Mouse (Mus musculus): Measurements from ENCODE around the gene Rlbp1.

Gene Rlbp1

DNA sequence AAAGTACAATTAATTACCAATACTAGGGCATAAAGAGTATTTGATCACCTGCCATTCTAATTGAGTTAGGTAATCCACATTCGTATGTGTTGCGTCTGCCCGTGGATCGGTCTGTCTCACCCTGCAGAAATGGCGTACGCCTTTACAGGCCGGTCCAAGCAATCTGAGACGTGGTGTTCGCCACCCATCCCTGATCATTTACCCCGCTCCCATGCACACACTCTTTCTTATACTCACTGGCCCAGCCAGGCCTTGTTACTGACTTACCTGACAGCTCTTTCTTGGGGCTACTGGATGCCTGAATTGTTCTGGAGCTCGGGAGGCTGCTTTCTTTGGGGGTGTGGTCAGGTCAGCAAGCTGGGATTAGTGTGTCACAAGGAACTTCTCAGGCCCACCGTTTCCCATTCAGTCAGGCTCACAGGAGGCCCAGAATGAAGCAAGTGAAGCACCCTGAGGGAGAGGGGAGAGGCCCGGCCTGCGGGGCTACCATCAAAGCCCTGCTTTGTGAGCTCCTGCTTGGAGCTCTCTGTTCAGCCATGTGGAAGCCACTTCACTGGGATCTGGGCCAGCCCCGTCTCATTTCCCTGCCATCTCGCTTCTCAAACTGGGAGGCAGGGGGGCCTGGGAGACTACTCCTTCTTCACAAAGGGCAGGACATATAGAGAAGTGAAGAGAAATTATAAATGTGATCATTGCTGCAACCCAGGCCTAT is at the start of gene Rlbp1:
Gene Rlbp1, minus strand, starts transcription at position 627 of the 712 bp plus-strand sequence.
- DNase-seq, result no peak

- no peak for DNase-seq
Observed at GRCm38 (mm10) chr7:79428243-79428642, 41.4 kb upstream of the Rlbp1 start.

DNA sequence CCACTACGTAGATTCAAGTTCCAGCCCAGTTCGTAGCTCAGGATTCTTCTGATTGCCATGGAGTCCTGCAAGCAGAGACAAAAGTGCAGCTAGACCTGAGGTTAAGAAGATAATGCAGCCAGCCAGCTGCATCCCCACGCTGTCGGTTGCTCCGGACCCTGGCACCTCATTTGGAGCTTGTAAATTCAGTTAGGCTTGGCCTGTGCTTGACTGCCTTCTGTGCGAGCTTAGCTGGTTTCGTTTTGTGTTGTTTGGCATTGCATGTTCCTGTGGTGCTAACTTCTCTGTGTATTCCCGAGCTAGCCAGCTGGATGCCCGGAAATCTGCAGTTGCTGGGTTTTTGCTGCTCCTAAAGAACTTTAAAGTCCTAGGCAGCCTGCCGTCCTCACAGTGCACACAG is 39.0 kb upstream of the Rlbp1 start:
- no peak for DNase-seq

- DNase-seq, result no peak
Observed at GRCm38 (mm10) chr7:79422876-79423275, 36.0 kb upstream of the Rlbp1 start.

DNA sequence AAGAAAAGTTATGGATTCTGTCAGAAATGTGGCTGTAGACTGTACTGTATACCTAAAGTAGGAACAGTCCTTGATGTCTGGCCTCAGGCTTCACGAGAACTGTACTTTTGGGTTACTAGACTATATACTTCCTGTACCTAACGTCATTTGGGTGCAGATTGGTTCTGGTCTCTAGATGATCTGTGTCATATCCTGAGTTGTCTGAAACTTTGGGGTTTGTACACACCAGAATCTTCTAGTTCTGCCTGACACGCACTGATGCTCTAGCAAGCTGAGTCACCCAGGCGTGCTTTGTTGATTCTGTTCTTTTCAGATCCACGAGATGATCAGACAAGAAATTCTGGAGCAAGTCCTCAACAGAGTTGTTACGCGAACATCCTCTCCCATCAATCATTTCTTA is 33.1 kb upstream of the Rlbp1 start:
- DNase-seq, result no peak

- no peak for DNase-seq
Observed at GRCm38 (mm10) chr7:79414449-79415375, 27.9 kb upstream of the Rlbp1 start.

GRCm38 (mm10) chr7:79400296-79400695 is 13.4 kb upstream of the Rlbp1 start:
- DNase-seq, result no peak

- DNase-seq, result no peak
Observed at GRCm38 (mm10) chr7:79398971-79399370, 12.1 kb upstream of the Rlbp1 start.

- no peak for DNase-seq
Observed at GRCm38 (mm10) chr7:79398426-79398825, 11.6 kb upstream of the Rlbp1 start.

GRCm38 (mm10) chr7:79397446-79397963 is 10.7 kb upstream of the Rlbp1 start:
- DNase-seq, result no peak

GRCm38 (mm10) chr7:79395186-79395585 is 8.3 kb upstream of the Rlbp1 start:
- no peak for DNase-seq

- DNase-seq, result no peak
Observed at GRCm38 (mm10) chr7:79394666-79395065, 7.8 kb upstream of the Rlbp1 start.

DNA sequence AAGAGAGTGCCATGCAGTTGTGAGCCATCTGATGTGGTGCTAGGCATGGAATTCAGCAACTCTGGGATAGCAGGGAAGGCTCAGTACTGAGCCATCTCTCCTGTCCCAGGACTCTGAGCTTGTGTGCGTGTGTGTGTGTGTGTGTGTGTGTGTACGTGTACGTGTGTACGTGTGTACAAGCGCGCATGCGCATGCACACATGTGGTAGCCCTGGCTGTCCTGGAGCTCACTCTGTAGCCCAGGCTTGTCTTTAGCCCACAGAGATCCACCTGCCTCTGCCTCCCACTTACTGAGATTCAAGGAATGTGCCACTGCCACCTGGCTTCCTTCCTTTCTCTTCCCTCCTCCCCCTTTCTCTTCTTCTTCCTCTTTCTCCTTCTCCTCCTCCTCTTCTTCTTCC is 7.1 kb upstream of the Rlbp1 start:
- DNase-seq, result no peak

DNA sequence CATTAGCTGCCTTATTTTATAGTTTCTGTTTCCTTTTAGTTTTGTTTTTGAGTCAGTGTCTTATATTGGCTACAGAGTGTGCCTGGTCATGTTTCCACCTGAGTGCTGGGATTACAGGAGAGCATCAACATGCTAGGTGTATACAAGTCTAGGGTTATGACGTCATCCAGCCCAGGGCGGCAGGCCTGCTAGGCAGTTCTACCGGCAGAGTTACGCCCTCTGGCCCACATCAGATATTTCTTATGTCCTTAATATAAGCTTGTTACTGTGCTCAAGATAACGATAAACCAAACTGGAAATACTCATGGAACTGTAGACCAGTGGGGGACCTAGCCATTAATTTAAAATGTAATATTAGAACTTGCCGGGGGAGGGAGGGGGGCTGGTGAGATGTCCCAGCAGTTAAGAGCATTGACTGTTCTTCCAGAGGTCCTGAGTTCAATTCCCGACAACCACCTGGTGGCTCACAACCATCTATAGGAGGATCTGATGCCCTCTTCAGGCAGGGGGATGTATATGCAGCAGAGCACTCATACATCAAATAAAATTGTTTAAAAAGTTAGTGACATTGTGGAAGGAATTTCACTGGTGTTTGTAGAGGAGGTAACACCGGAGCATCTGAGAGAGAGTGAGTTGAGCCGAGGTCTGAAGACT is 6.1 kb upstream of the Rlbp1 start:
- DNase-seq, result no peak

- peak; percentile 92 to 94 for DNase-seq
Observed at GRCm38 (mm10) chr7:79391883-79392649, 5.2 kb upstream of the Rlbp1 start, which contains the start of gene Fanci. Fanci (plus strand) TSS chr7:79391929.

DNA sequence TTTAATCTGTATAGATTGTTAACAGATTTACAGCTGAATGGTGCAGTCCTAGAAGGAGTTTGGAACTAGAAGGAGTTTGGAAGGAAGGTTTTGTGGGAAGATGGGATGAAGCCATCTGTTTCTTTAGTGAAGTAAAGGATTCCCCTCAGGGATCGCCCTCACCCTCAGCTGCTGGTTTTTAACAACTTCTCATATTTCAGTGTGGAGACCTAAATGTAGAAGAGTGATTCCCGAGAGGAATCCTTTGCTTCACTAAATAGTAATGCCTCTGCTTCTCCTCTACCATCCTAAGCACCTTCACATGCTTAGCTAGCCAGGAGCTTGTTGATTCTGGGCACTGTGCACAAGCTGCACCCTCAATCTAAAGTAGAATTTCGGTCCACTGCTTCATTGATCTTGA is 4.6 kb upstream of the Rlbp1 start:
- no peak for DNase-seq

- no peak for DNase-seq
Observed at GRCm38 (mm10) chr7:79390141-79390708, 3.4 kb upstream of the Rlbp1 start.

DNA sequence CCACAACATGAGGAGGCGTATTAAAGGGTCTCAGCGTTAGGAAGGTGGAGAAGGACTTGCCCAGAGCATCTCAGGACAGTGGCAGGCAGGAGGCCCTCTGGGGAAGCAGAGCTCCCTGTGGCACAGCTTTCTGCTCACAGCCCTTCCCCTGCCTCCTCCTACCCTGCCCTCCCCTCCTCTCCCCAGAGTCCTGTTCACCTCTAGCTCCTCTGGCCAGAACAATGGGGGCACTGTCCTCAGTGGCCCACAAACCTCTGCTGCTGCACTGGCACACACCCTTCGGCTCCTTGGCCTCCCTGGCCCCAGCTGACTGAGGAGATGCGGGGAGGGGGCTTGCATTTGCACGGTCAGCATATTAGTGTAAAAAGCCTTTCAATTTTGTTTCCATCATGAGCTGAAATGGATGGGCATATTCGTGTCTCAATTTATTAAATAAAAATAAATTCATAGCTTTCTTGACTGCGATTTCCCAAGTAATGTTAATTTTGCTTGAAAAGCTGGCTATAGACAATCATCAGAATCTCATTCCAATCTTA is 1.9 kb upstream of the Rlbp1 start:
- no peak for DNase-seq

GRCm38 (mm10) chr7:79387991-79388390 is 1.1 kb upstream of the Rlbp1 start:
- no peak for DNase-seq

DNA sequence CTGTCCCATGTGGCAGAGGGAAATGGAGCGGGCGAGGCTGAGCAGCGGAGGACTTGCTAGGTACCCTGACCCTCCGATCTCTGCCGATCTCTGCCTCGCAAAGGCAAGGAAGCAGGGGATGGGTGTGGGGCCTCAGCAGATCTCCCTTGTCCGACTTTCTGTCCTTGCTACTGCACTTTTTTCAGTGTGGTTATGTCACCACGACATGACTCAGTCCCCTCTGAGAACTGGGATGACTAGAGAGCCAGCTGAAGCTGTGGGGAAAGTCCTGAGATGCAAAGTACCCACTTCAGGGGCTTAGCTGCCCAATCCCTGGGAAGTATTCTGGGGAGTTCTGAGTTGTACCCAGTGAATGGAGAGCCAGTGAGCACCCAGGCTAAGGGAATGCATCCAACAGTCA is 292 bp upstream of the Rlbp1 start:
- DNase-seq, result no peak

DNA sequence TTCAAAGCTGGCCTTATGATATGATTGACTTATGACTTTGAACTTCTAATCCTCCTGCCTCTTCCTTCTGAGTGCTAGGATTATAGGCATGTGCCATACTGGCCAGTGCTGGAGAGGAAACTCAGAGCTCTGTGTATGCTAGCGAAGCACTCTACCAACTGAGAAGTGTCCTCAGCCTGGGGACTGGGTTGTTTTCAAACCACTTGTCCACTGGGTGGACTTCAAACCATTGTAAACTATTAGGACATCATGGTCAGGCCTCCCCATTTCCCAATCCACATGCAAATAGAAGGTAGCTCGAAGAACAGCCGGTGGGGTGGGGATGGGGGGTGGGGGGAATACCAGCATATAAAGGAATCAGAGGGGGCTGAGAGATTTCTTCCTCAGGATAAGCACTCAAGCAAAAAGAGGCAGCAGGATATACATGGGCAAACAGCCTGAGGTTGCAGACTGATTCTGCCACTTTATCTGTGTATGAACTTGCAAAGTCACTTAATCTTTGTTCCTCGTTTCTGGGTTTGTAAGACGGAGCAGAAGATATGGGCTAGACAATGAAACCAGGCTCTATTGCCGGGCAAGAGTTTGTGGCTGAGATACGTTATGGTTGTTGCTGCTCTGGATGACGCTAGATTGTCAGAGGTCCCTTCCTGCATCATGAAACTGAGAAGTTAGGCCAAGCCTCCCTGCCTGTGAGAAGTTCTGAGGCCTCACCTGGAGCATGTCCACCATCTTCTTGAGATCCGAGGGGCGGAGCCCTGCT is 10.2 kb downstream of the Rlbp1 start:
- DNase-seq, result no peak
